Mouse (Mus musculus) left cerebral cortex, postnatal 36 days (tissue): ENCODE results near the gene Olig3. TPM values are rescaled to one million over a fixed set of nuclear protein-coding genes. Genes with fewer than 3 reads are reported as not detected.
"Not testable (repeated sequence)": the region's sequence is repeated elsewhere in the genome, so short reads cannot be mapped to it uniquely, and the experiment has no call there.

Experiments used
- DNase-seq, 2 experiments: peaks; one replicate each; pipeline ENCODE4 v3.0.0; 2021 to 2022; ENCODE audit warnings: low spot score in 2 of 2, mixed read lengths in 1 of 2
- intact Hi-C: fragments of 180-260 bp; cut with DNase I; formaldehyde crosslinking; loops from one replicate; pipeline ENCODE4 v1.15.1; 2025
- total RNA-seq, 2 experiments: library from RNA; stranded (reverse); gene quantifications; 2 replicates each; pipeline ENCODE4 v1.2.3; 2021

The Olig3 gene
- total RNA-seq, 2 experiments from 2014 or later = not detected

- intact Hi-C loops = no loop called here
- DNase-seq = no peak
These were observed 4.3 kb downstream of the Olig3 start for GRCm38 (mm10) chr10:19360446-19361300.

GRCm38 (mm10) chr10:19361539-19362293 is 5.4 kb downstream of the Olig3 start:
- no peak for DNase-seq
- intact Hi-C loops = no loop called here

- intact Hi-C loops = no loop called here
- DNase-seq = no peak
These were observed 5.9 kb downstream of the Olig3 start for GRCm38 (mm10) chr10:19362294-19362590.

GRCm38 (mm10) chr10:19362861-19363260 is 6.5 kb downstream of the Olig3 start:
- intact Hi-C loops = no loop called here
- DNase-seq = no peak

GRCm38 (mm10) chr10:19363365-19363764 is 7.0 kb downstream of the Olig3 start:
- no peak for DNase-seq
- intact Hi-C loops = no loop called here

GRCm38 (mm10) chr10:19369143-19369542 is 12.8 kb downstream of the Olig3 start:
- no peak for DNase-seq
- intact Hi-C loops = no loop called here

GRCm38 (mm10) chr10:19370146-19370545 is 13.8 kb downstream of the Olig3 start:
- no peak for DNase-seq
- intact Hi-C loops = no loop called here

GRCm38 (mm10) chr10:19372263-19372662 is 15.9 kb downstream of the Olig3 start:
- DNase-seq = no peak
- intact Hi-C loops = no loop called here

GRCm38 (mm10) chr10:19373797-19374196 is 17.5 kb downstream of the Olig3 start:
- intact Hi-C loops = no loop called here

GRCm38 (mm10) chr10:19374311-19374710 is 18.0 kb downstream of the Olig3 start:
- intact Hi-C loops = no loop called here
- no peak for DNase-seq

More at GRCm38 (mm10) chr10:19373797-19374196, 17.5 kb downstream of the Olig3 start:
- no peak for DNase-seq

GRCm38 (mm10) chr10:19375838-19376237 is 19.5 kb downstream of the Olig3 start:
- intact Hi-C loops = no loop called here
- no peak for DNase-seq

GRCm38 (mm10) chr10:19380971-19381370 is 24.6 kb downstream of the Olig3 start:
- intact Hi-C loops, DNase-seq: not testable (repeated sequence)

- DNase-seq = no peak
- intact Hi-C loops = no loop called here
These were observed 27.8 kb downstream of the Olig3 start for GRCm38 (mm10) chr10:19384176-19384575.

GRCm38 (mm10) chr10:19391819-19392218 is 35.5 kb downstream of the Olig3 start:
- intact Hi-C loops = no loop called here
- DNase-seq = no peak

GRCm38 (mm10) chr10:19396485-19397137 is 40.3 kb downstream of the Olig3 start:
- intact Hi-C loops = no loop called here
- no peak for DNase-seq

GRCm38 (mm10) chr10:19397396-19397795 is 41.1 kb downstream of the Olig3 start:
- DNase-seq = no peak
- intact Hi-C loops = no loop called here

GRCm38 (mm10) chr10:19401136-19401535 is 44.8 kb downstream of the Olig3 start:
- DNase-seq = no peak
- intact Hi-C loops = no loop called here

GRCm38 (mm10) chr10:19404401-19404800 is 48.1 kb downstream of the Olig3 start:
- DNase-seq = no peak
- intact Hi-C loops = no loop called here

GRCm38 (mm10) chr10:19405959-19406358 is 49.6 kb downstream of the Olig3 start:
- DNase-seq = no peak
- intact Hi-C loops = no loop called here

- intact Hi-C loops = no loop called here
These were observed 50.8 kb downstream of the Olig3 start for GRCm38 (mm10) chr10:19407168-19407567.

More at GRCm38 (mm10) chr10:19407168-19407567, 50.8 kb downstream of the Olig3 start:
- DNase-seq = no peak
